Mouse (Mus musculus): ENCODE data around the gene Stap1. TPM values are rescaled to one million over a fixed set of nuclear protein-coding genes. Genes with fewer than 3 reads are reported as not detected.

Gene Stap1
- total and polyA plus RNA-seq, 2 experiments from 2014 or later: 0.93 TPM; not detected in 1

GRCm38 (mm10) chr5:86066551-86066929 is 5.0 kb upstream of the Stap1 start:
- Histone ChIP-seq H3K27me3 (ENCODE audit: insufficient read depth, low read length) (no peaks in the 10 kb centered on the region), H3K4me3 (ENCODE audit: low read depth, low read length) (peak overlapping the region; percentile 86), H3K9me3 (ENCODE audit: low read length) (no peaks in the 10 kb centered on the region), H3K27ac (ENCODE audit: low read depth, low read length) (peak overlapping the region; percentile 47; the same call in 1 of the 2 replicates), H3K4me2 (ENCODE audit: low read depth, low read length, poor library complexity, severe bottlenecking) (peak overlapping the region; percentile 58), H3K9ac (replicated peaks; ENCODE audit: low read length, poor library complexity, severe bottlenecking) (peak overlapping the region; percentile 33; the same call in 1 of the 2 replicates), H3K36me3 (ENCODE audit: insufficient read depth, low read length) (no peaks in the 10 kb centered on the region), H3K4me1 (ENCODE audit: insufficient read depth, low read length) (0 out of 2 replicates have a peak, but pooled peaks cover 6% of the 10 kb centered on the region)
- DNase-seq (ENCODE audit: low spot score) (peak; percentile 88), ATAC-seq (ENCODE audit: low FRiP score) (peak; percentile 51)
- under 1% methylated on average over 17 of the region's 17 CpGs for WGBS
- TF ChIP-seq CTCF (IDR thresholded peaks at IDR 0.05): peak; percentile 88

- no peaks in the 10 kb centered on the region for H3K27me3 ChIP-seq (ENCODE audit: insufficient read depth, low read length)
- H3K36me3 ChIP-seq (ENCODE audit: insufficient read depth, low read length): no peaks in the 10 kb centered on the region
- no peaks in the 10 kb centered on the region for H3K9me3 ChIP-seq (ENCODE audit: low read length)
- ATAC-seq (ENCODE audit: low FRiP score) (no peak), DNase-seq (ENCODE audit: low spot score) (no peak)
- H3K27ac ChIP-seq (ENCODE audit: low read depth, low read length): no peak overlapping the region
- no peak overlapping the region for H3K4me3 ChIP-seq (ENCODE audit: low read depth, low read length)
- 83% methylated on average over 3 of the region's 3 CpGs for WGBS
- H3K9ac ChIP-seq (replicated peaks; ENCODE audit: low read length, poor library complexity, severe bottlenecking): no peak overlapping the region
- no peak for TF ChIP-seq CTCF (IDR thresholded peaks at IDR 0.05)
- no peak overlapping the region for H3K4me2 ChIP-seq (ENCODE audit: low read depth, low read length, poor library complexity, severe bottlenecking)
- 0 out of 2 replicates have a peak, but pooled peaks cover 3% of the 10 kb centered on the region for H3K4me1 ChIP-seq (ENCODE audit: insufficient read depth, low read length)
These were observed 3.1 kb upstream of the Stap1 start for GRCm38 (mm10) chr5:86068451-86068850.

GRCm38 (mm10) chr5:86069121-86069520 is 2.4 kb upstream of the Stap1 start:
- ATAC-seq (ENCODE audit: low FRiP score) (no peak), DNase-seq (ENCODE audit: low spot score) (no peak)
- Histone ChIP-seq H3K9me3 (ENCODE audit: low read length) (no peaks in the 10 kb centered on the region), H3K36me3 (ENCODE audit: insufficient read depth, low read length) (no peaks in the 10 kb centered on the region), H3K4me2 (ENCODE audit: low read depth, low read length, poor library complexity, severe bottlenecking) (no peak overlapping the region), H3K4me3 (ENCODE audit: low read depth, low read length) (no peak overlapping the region), H3K27me3 (ENCODE audit: insufficient read depth, low read length) (no peaks in the 10 kb centered on the region), H3K27ac (ENCODE audit: low read depth, low read length) (no peak overlapping the region), H3K9ac (replicated peaks; ENCODE audit: low read length, poor library complexity, severe bottlenecking) (no peak overlapping the region), H3K4me1 (ENCODE audit: insufficient read depth, low read length) (no peaks in the 10 kb centered on the region)
- TF ChIP-seq CTCF (IDR thresholded peaks at IDR 0.05): no peak
- 78% methylated on average over 6 of the region's 6 CpGs for WGBS

GRCm38 (mm10) chr5:86072756-86073386 is 1.3 kb downstream of the Stap1 start:
- Histone ChIP-seq H3K9me3 (ENCODE audit: low read length) (no peaks in the 10 kb centered on the region), H3K36me3 (ENCODE audit: insufficient read depth, low read length) (no peaks in the 10 kb centered on the region), H3K4me1 (ENCODE audit: insufficient read depth, low read length) (no peaks in the 10 kb centered on the region), H3K4me2 (ENCODE audit: low read depth, low read length, poor library complexity, severe bottlenecking) (no peak overlapping the region), H3K4me3 (ENCODE audit: low read depth, low read length) (no peak overlapping the region), H3K27me3 (ENCODE audit: insufficient read depth, low read length) (no peaks in the 10 kb centered on the region), H3K9ac (replicated peaks; ENCODE audit: low read length, poor library complexity, severe bottlenecking) (no peak overlapping the region), H3K27ac (ENCODE audit: low read depth, low read length) (no peak overlapping the region)
- ATAC-seq (ENCODE audit: low FRiP score) (no peak), DNase-seq (ENCODE audit: low spot score) (no peak)
- WGBS: 87% methylated on average over 4 of the region's 4 CpGs
- no peak for TF ChIP-seq CTCF (IDR thresholded peaks at IDR 0.05)

GRCm38 (mm10) chr5:86078720-86079334 is 7.3 kb downstream of the Stap1 start:
- Histone ChIP-seq H3K4me1 (ENCODE audit: insufficient read depth, low read length) (no peaks in the 10 kb centered on the region), H3K4me3 (ENCODE audit: low read depth, low read length) (no peak overlapping the region), H3K9ac (replicated peaks; ENCODE audit: low read length, poor library complexity, severe bottlenecking) (no peak overlapping the region), H3K36me3 (ENCODE audit: insufficient read depth, low read length) (no peaks in the 10 kb centered on the region), H3K27me3 (ENCODE audit: insufficient read depth, low read length) (no peaks in the 10 kb centered on the region), H3K9me3 (ENCODE audit: low read length) (no peaks in the 10 kb centered on the region), H3K4me2 (ENCODE audit: low read depth, low read length, poor library complexity, severe bottlenecking) (no peak overlapping the region), H3K27ac (ENCODE audit: low read depth, low read length) (no peak overlapping the region)
- TF ChIP-seq CTCF (IDR thresholded peaks at IDR 0.05): no peak
- no peak for ATAC-seq (ENCODE audit: low FRiP score)
- DNase-seq (ENCODE audit: low spot score): no peak
- 81% methylated on average over 3 of the region's 3 CpGs for WGBS

GRCm38 (mm10) chr5:86083987-86084386 is 12.4 kb downstream of the Stap1 start:
- 87% methylated on average over 6 of the region's 6 CpGs for WGBS
- Histone ChIP-seq H3K27me3 (ENCODE audit: insufficient read depth, low read length) (no peaks in the 10 kb centered on the region), H3K36me3 (ENCODE audit: insufficient read depth, low read length) (no peaks in the 10 kb centered on the region), H3K9ac (replicated peaks; ENCODE audit: low read length, poor library complexity, severe bottlenecking) (no peak overlapping the region), H3K4me3 (ENCODE audit: low read depth, low read length) (no peak overlapping the region), H3K4me2 (ENCODE audit: low read depth, low read length, poor library complexity, severe bottlenecking) (no peak overlapping the region), H3K27ac (ENCODE audit: low read depth, low read length) (no peak overlapping the region), H3K9me3 (ENCODE audit: low read length) (no peaks in the 10 kb centered on the region), H3K4me1 (ENCODE audit: insufficient read depth, low read length) (no peaks in the 10 kb centered on the region)
- no peak for TF ChIP-seq CTCF (IDR thresholded peaks at IDR 0.05)
- no peak for DNase-seq (ENCODE audit: low spot score)
- ATAC-seq (ENCODE audit: low FRiP score): no peak

Data from midbrain, postnatal 0 days (tissue).